Mouse (Mus musculus) monocyte, adult 5-6 weeks (primary cell): Measurements from ENCODE around the gene Upb1. TPM values are rescaled to one million over a fixed set of nuclear protein-coding genes. Genes with fewer than 3 reads are reported as not detected.
A peak's percentile ranks its signal among the peaks of the same experiment; 100 is the strongest.

ENCODE experiments used
- ATAC-seq: fragments of 153-309, 156-312 bp; replicated peaks from 2 replicates; pipeline ENCODE4 v1.8.0; 2017; ENCODE audit warnings: mild to moderate bottlenecking; ENCODE audit not compliant: low TSS enrichment, insufficient number of reproducible peaks, severe bottlenecking, poor library complexity, low FRiP score
- total RNA-seq: library from RNA; stranded (forward); fragments of 200-1000, 200-491, 200-594 nt; gene quantifications from 3 replicates; pipeline ENCODE4 v1.2.3, GENCODE M21; 2017

The Upb1 gene
- total RNA-seq, 1 experiment from 2014 or later, result 1.5 TPM

- ATAC-seq, result no peak
These were observed 16.6 kb downstream of the Upb1 start for GRCm38 (mm10) chr10:75417363-75418042.

DNA sequence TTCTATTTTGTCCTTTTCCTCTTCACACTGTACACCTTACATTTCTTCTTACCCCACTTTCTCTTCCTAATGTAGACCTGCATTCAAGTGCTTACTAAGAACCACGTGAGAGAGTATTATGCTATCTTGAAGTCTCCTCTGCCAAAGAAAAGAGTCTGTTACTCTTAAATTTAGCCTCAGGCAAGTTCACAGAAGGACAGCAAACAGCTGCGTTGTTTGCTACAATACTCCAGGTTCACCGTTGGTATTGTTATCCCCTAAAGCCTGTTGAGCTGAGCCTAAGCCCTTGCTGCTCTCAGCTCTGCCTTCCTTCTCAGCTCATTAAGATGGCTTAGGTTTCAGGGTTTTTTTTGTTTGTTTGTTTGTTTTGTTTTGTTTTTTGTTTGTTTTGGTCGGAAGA lies 17.8 kb downstream of the Upb1 start:
- no peak for ATAC-seq

DNA sequence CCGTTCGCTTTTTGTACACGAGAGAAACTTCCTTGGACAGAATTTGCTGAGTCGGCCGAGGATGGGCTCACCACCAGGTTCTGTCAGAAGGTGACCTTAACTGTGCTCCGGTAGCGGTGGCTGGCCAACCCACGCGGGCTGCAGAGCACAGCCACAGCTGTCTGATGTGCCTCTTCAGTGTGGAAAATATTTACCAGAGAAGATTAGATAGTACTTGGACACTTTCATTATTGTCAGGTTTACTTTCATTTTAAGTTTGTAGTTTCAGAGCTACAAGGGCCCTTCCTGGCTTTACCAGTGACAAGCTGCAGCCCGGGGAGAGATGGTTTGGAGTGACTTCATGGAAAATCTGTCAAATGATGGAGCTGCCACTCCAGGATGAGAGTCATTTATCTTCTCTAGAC lies 23.6 kb downstream of the Upb1 start:
- no peak for ATAC-seq

- no peak for ATAC-seq
These were observed 27.4 kb downstream of the Upb1 start for GRCm38 (mm10) chr10:75428049-75429003.

GRCm38 (mm10) chr10:75429004-75429380 lies 28.1 kb downstream of the Upb1 start:
- ATAC-seq, result no peak

DNA sequence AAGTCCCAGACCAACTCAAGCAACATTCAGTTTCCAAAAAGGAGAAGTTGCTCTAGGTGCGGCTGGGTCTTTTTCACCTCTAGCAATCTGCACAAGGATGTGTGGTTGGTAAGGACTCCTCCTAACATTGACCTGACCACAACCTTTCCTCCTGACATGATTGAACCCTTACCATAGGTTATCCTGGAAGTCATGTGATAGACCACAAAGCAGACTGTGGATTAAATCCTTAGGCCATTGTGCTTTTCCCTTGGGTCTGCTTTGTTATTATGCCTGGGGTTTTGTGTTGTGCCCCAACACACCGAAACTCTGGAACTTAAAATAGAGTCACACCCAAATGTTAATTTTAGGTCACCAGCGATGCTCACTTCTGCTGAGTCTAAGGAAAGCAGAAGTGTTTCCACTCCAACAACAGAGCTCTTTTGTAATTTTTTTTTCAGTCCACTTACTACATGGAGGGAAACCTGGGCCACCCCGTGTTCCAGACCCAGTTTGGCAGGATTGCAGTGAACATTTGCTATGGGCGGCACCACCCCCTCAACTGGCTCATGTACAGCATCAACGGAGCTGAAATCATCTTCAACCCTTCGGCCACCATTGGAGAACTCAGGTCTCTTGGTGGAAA lies 28.7 kb downstream of the Upb1 start:
- peak; percentile 82 for ATAC-seq

- no peak for ATAC-seq
These were observed 29.2 kb downstream of the Upb1 start for GRCm38 (mm10) chr10:75430147-75430537.

DNA sequence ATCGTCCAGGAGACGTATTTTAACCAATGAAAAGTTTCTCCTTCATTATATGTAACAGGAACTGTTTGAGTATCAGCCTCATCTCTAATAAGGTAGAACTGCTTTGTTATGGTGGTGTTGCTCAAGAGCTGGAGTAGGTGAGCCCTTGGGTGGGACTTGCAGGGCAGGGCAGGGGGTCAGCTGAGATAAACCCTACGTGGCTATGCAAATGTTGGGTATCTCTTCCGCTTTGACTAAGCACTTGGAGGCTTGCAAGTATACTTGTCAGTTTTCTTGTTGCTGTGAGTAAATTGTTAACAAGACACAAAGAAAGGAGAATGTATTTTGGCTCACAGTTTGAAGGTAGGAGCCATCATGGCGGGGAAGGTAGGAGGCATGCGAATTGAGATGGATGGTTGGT lies 29.7 kb downstream of the Upb1 start:
- no peak for ATAC-seq

- peak; percentile 69 for ATAC-seq
These were observed 35.8 kb downstream of the Upb1 start for GRCm38 (mm10) chr10:75436604-75437217.

- no peak for ATAC-seq
These were observed 36.4 kb downstream of the Upb1 start for GRCm38 (mm10) chr10:75437284-75437683.

DNA sequence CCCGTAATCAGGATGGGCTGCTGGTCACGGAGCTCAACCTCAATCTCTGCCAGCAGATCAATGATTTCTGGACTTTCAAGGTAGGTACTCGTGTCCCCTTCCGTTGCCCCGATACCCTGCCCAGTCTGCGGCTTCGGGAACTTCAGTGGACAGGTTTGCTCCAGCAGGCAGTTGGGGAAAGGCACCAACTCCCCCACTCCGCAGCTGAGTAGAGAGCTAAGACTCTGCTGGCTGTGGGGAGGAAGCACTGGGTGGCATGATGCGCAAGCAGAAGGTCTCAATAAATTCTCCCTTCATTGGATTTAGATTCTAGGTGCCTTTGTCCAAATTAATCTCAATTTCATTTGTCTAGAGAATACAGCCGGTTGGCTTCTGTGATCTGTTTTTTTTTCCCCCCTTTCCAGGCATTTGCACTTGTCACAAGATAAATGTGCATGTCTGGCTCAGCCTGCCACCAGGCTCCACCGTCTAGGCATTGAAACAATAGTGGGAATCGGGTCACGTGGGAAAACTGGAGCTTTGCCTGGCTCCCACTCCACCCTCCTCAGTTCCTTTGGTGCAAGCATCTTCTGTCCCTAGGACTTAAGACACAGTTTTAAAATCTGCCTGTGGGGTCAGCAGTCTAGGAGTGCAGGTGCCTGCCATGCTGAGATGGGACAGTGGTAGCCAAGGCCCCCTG lies 37.4 kb downstream of the Upb1 start:
- no peak for ATAC-seq

- no peak for ATAC-seq
These were observed 38.4 kb downstream of the Upb1 start for GRCm38 (mm10) chr10:75439211-75439811.

GRCm38 (mm10) chr10:75440756-75441155 lies 39.8 kb downstream of the Upb1 start:
- ATAC-seq, result no peak

- ATAC-seq, result no peak
These were observed 40.9 kb downstream of the Upb1 start for GRCm38 (mm10) chr10:75441800-75442199.

DNA sequence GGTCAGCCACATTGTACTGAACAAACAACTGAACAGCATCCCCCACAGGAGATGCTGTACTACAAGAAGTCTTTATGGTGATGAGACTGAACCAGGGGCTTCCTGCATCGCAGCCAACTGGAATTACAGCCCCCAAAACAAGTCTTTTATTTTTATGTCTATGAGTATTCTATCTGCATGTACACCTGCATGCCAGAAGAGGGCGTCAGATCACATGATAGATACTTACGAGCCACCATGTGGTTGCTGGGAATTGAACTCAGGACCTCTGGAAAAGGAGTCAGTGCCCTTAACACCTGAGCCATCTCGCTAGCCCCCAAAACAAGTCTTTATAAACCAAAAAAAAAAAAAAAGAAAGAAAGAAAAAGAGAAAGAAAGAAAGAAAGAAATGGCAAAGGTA lies 42.1 kb downstream of the Upb1 start:
- ATAC-seq, result no peak

DNA sequence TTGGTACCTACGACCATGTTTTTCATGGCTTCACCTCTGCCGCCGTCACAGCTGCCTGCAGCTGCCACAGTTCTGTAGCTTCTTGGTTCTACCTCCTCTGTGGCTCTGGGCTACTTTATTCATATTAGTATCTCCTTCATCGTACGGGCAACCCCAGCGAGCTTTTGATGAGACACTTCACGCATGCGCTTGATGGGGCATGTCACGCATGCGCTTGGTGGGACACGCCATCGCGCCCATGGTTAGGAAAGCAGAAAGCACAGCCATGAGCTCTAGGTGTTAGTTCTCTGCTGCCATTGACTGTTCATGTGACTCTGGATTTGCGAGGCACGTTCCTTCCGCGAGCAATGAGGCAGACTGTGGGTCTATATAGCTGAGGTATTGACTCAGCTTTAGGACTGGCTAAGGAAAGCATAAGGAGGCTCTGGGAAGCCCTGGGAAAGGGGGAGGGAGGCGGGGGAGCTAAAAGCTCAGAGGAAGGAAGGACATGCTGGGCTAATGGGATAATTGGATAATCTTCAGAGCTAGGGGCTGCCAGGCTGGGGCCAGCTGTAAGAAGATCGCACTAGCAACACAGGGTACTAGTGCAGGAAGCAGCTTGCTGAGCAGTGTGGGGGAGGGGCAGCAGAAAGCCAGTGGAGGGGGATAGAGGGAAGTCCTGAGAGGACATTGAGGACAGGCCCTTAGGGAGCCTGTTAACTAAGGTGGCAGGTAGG lies 43.4 kb downstream of the Upb1 start:
- no peak for ATAC-seq

- no peak for ATAC-seq
These were observed 44.1 kb downstream of the Upb1 start for GRCm38 (mm10) chr10:75445030-75445429.
